Mouse (Mus musculus) neural tube, embryonic 12.5 days (tissue): ENCODE measurements around the gene Mid1. TPM values are rescaled to one million over a fixed set of nuclear protein-coding genes. Genes with fewer than 3 reads are reported as not detected.
"Not testable (repeated sequence)": the region's sequence is repeated elsewhere in the genome, so short reads cannot be mapped to it uniquely, and the experiment has no call there.

Experiments
- ATAC-seq: fragments of 200-750 bp; cut with Nextera tagmentation; 2 replicates; pipeline ENCODE4 v1.8.0; 2017; ENCODE audit warnings: low read depth, mild to moderate bottlenecking, moderate TSS enrichment, moderate library complexity; ENCODE audit not compliant: low FRiP score
- H3K27ac ChIP-seq: fragments of 300-500 bp; sonication (generic); 2 replicates; pipeline ENCODE4 v1.5.1; 2016
- H3K27me3 ChIP-seq: fragments of 300-500 bp; sonication (generic); replicated peaks from 2 replicates; pipeline ENCODE4 v1.6.1; 2016; ENCODE audit warnings: mild to moderate bottlenecking
- H3K36me3 ChIP-seq: fragments of 300-500 bp; sonication (generic); 2 replicates; pipeline ENCODE4 v1.6.1; 2016; ENCODE audit warnings: mild to moderate bottlenecking
- H3K4me1 ChIP-seq: fragments of 300-500 bp; sonication (generic); 2 replicates; pipeline ENCODE4 v1.6.1; 2016
- H3K4me2 ChIP-seq: fragments of 300-500 bp; sonication (generic); replicated peaks from 2 replicates; pipeline ENCODE4 v1.6.1; 2016; ENCODE audit warnings: mild to moderate bottlenecking
- H3K4me3 ChIP-seq: fragments of 300-500 bp; sonication (generic); 2 replicates; pipeline ENCODE4 v1.5.1; 2016
- H3K9ac ChIP-seq: fragments of 300-500 bp; sonication (generic); 2 replicates; pipeline ENCODE4 v1.6.1; 2016; ENCODE audit warnings: mild to moderate bottlenecking
- H3K9me3 ChIP-seq: fragments of 300-500 bp; sonication (generic); 2 replicates; pipeline ENCODE4 v1.6.1; 2016; ENCODE audit warnings: mild to moderate bottlenecking
- WGBS: fragments of 180-500 bp; shearing (Covaris S2); methylation state at CpG from one replicate; pipeline ENCODE4 v1.1.7; 2016; 5-methylcytosine and 5-hydroxymethylcytosine counted together
- polyA plus RNA-seq: library from polyadenylated mRNA; unstranded; fragments of >200 nt; fragmentation: Nextera tagmentation; extraction: Ambion mirVana; gene quantifications from 2 replicates; pipeline ENCODE4 v1.2.1, GENCODE M21; 2016

Mid1 gene
- polyA plus RNA-seq, 1 experiment from 2014 or later: 6.4 TPM

GRCm38 (mm10) chrX:170003536-170003935, 318.5 kb downstream of the Mid1 start:
- WGBS: 24% methylated on average over 1 of the region's 1 CpGs
- Histone ChIP-seq H3K9me3 (peaks cover 32% of the 10 kb centered on the region), H3K4me1 (peaks cover 11% of the 10 kb centered on the region; the same call in 1 of the 2 replicates)
- not testable (repeated sequence) for H3K27ac ChIP-seq, H3K4me3 ChIP-seq, H3K36me3 ChIP-seq, H3K9ac ChIP-seq, ATAC-seq, H3K4me2 ChIP-seq, H3K27me3 ChIP-seq

- H3K27me3 ChIP-seq, H3K9ac ChIP-seq, ATAC-seq, H3K4me2 ChIP-seq, H3K4me3 ChIP-seq, H3K27ac ChIP-seq, H3K36me3 ChIP-seq: not testable (repeated sequence)
- Histone ChIP-seq H3K4me1 (peaks cover 13% of the 10 kb centered on the region; the same call in 1 of the 2 replicates), H3K9me3 (peaks cover 34% of the 10 kb centered on the region)
- WGBS: 47% methylated on average over 2 of the region's 2 CpGs
These were observed 319.2 kb downstream of the Mid1 start for GRCm38 (mm10) chrX:170004236-170004635.

- not testable (repeated sequence) for H3K27ac ChIP-seq, H3K27me3 ChIP-seq, H3K4me3 ChIP-seq, H3K36me3 ChIP-seq, H3K9ac ChIP-seq, H3K4me2 ChIP-seq, ATAC-seq
- peaks cover 13% of the 10 kb centered on the region; the same call in 1 of the 2 replicates for H3K4me1 ChIP-seq
- WGBS: 24% methylated on average over 5 of the region's 5 CpGs
- peaks cover 39% of the 10 kb centered on the region for H3K9me3 ChIP-seq
These were observed 319.8 kb downstream of the Mid1 start for GRCm38 (mm10) chrX:170004793-170005192.

- not testable (repeated sequence) for H3K4me3 ChIP-seq, H3K36me3 ChIP-seq, H3K27me3 ChIP-seq, H3K27ac ChIP-seq, H3K4me2 ChIP-seq, H3K9ac ChIP-seq, ATAC-seq
- 27% methylated on average over 13 of the region's 13 CpGs for WGBS
- peaks cover 41% of the 10 kb centered on the region for H3K9me3 ChIP-seq
- peaks cover 13% of the 10 kb centered on the region; the same call in 1 of the 2 replicates for H3K4me1 ChIP-seq
These were observed 320.2 kb downstream of the Mid1 start for GRCm38 (mm10) chrX:170005194-170005593.

DNA sequence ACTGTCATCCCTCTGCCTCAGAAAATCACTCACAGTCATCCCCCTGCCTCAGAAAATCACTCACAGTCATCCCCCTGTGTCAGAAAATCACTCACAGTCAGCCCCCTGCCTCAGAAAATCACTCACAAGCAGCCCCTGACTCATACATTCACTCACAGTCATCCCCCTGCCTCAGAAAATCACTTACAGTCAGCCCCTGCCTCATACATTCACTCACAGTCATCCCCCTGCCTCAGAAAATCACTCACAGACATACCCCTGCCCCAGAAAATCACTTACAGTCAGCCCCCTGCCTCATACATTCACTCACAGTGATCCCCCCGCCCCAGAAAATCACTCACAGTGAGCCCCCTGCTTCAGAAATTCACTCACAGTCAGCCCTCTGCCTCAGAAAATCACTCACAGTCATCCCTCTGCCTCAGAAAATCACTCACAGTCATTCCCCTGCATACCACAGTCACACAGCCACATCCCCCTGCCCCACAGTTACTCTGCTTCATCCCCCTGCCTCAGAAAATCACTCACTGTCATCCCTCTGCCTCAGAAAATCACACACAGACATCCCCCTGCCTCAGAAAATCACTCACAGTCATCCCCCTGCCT, 320.8 kb downstream of the Mid1 start:
- H3K4me1 ChIP-seq: peaks cover 13% of the 10 kb centered on the region; the same call in 1 of the 2 replicates
- not testable (repeated sequence) for ATAC-seq, H3K27ac ChIP-seq, H3K9ac ChIP-seq, H3K4me2 ChIP-seq, H3K27me3 ChIP-seq, H3K36me3 ChIP-seq, H3K4me3 ChIP-seq
- peaks cover 42% of the 10 kb centered on the region for H3K9me3 ChIP-seq
- WGBS: 39% methylated on average over 1 of the region's 1 CpGs

GRCm38 (mm10) chrX:170006694-170007247, 321.8 kb downstream of the Mid1 start:
- ATAC-seq, H3K9ac ChIP-seq, H3K27me3 ChIP-seq, H3K4me3 ChIP-seq, H3K4me2 ChIP-seq, H3K4me1 ChIP-seq, H3K27ac ChIP-seq: not testable (repeated sequence)
- Histone ChIP-seq H3K36me3 (peaks cover 15% of the 10 kb centered on the region), H3K9me3 (peaks cover 45% of the 10 kb centered on the region)
- WGBS: 53% methylated on average over 3 of the region's 3 CpGs

- not testable (repeated sequence) for H3K4me3 ChIP-seq, H3K4me2 ChIP-seq, ATAC-seq, H3K27me3 ChIP-seq, H3K4me1 ChIP-seq, H3K27ac ChIP-seq, H3K9ac ChIP-seq
- 48% methylated on average over 2 of the region's 2 CpGs for WGBS
- H3K9me3 ChIP-seq: peaks cover 45% of the 10 kb centered on the region
- peaks cover 15% of the 10 kb centered on the region for H3K36me3 ChIP-seq
These were observed 322.6 kb downstream of the Mid1 start for GRCm38 (mm10) chrX:170007375-170008178.

GRCm38 (mm10) chrX:170008179-170008467, 323.1 kb downstream of the Mid1 start:
- not testable (repeated sequence) for H3K27ac ChIP-seq, H3K4me1 ChIP-seq, ATAC-seq, H3K27me3 ChIP-seq, H3K4me3 ChIP-seq, H3K9ac ChIP-seq, H3K4me2 ChIP-seq
- Histone ChIP-seq H3K9me3 (peaks cover 45% of the 10 kb centered on the region), H3K36me3 (peaks cover 15% of the 10 kb centered on the region)

- not testable (repeated sequence) for H3K4me3 ChIP-seq, H3K27me3 ChIP-seq, ATAC-seq, H3K4me1 ChIP-seq, H3K27ac ChIP-seq, H3K9ac ChIP-seq, H3K4me2 ChIP-seq
- peaks cover 15% of the 10 kb centered on the region for H3K36me3 ChIP-seq
- WGBS: 51% methylated on average over 3 of the region's 3 CpGs
- H3K9me3 ChIP-seq: peaks cover 45% of the 10 kb centered on the region
These were observed 323.6 kb downstream of the Mid1 start for GRCm38 (mm10) chrX:170008584-170008983.

DNA sequence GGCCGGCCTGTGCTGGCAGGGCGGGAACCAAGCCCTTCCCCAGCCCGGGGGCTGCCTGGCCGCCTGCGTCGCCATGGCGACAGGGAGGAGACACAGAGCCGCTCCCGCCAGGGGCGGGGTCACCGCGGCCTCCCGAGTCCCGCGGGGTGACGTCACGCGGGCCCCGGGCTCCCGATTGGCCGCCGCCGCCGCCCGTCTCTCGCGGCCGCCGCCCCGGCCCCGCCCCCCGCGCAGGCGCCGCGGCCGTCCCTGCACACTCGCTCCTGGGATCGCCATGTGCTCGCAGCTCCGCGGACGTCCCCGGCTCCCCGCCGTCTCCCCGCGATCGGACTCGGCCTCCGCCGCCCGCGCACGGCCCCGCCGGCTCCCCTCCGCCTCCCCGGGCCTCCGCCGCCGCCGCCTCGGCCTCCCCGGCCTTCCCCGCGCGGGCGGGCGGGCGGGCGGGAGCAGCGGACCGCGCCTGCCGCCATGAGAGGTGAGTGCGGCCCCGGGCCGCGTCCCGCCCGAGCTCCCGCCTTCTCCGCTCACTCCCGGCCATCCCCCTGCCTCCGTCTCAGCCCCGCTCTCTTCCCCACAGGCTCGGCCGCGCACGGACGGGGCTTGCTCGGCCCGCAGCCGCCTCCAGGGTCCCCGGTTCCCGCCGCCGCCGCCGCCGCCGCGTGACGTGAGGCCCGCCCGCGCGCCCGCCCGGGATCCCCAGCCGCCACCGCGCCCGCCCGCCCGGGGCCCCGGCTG, 324.2 kb downstream of the Mid1 start, which contains the start of gene Gm21887:
Gene Gm21887 (plus strand): TSS at position 644 of the 735 bp plus-strand sequence.
- Histone ChIP-seq H3K36me3 (peaks cover 15% of the 10 kb centered on the region), H3K9me3 (peaks cover 42% of the 10 kb centered on the region), H3K4me2 (peak within 1 kb of the TSS; percentile 24; the same call in 1 of the 2 replicates), H3K4me3 (peak within 1 kb of the TSS; percentile 58), H3K27ac (peak within 1 kb of the TSS; percentile 15), H3K9ac (peak within 1 kb of the TSS; percentile 70)
- ATAC-seq: peak; percentile 89
- H3K27me3 ChIP-seq, H3K4me1 ChIP-seq: not testable (repeated sequence)
- WGBS: 73% methylated on average over 117 of the region's 118 CpGs

DNA sequence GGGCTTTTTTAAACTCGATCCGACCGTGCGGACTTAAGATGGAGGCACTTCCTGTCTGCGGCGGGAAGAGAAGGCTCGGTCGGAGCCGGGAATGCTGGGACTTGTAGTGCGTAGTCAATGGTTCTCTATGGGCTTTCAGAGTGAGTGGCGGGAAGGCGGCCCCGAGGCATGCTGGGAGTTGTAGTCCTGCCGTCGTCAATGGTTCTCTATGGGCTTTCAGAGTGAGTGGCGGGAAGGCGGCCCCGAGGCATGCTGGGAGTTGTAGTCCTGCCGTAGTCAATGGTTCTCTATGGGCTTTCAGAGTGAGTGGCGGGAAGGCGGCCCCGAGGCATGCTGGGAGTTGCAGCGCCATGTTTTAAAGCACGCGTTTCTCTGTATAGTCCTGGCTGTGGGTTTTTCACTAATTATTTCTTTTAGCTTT, 324.8 kb downstream of the Mid1 start:
- WGBS: 61% methylated on average over 25 of the region's 25 CpGs
- Histone ChIP-seq H3K27ac (peak overlapping the region; percentile 15; the same call in 1 of the 2 replicates), H3K9me3 (peaks cover 39% of the 10 kb centered on the region), H3K36me3 (peaks cover 15% of the 10 kb centered on the region), H3K9ac (peak overlapping the region; percentile 70), H3K4me3 (peak overlapping the region; percentile 58)
- H3K4me1 ChIP-seq, H3K27me3 ChIP-seq, H3K4me2 ChIP-seq: not testable (repeated sequence)
- peak; percentile 98 for ATAC-seq
